Mouse (Mus musculus): ENCODE results near the gene Pde6g.

DNA sequence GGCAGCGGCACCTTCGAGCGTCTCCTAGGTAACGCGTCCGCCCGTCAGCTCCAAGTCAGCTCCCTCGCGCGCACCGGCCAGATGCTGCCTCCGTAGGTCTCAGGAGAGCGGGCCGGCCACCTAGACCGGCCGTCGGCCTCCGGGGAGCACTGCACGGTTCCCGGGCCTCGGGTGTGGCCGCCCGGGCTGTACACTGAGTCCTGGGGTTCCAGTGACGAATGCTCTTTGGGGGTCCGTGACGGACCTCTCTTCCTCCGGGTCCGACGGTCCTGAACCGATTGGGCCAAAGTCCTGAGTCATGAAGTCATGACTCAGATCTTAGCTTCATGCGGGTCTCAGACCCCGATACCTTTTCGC is 14.4 kb upstream of the Pde6g start:
- TF ChIP-seq CTCF (IDR thresholded peaks at IDR 0.05; ENCODE audit: low read depth) (no peak), EP300 (optimal IDR thresholded peaks at IDR 0.05) (no peak)
